Mouse (Mus musculus) limb, embryonic 14.5 days (tissue): Measurements from ENCODE around the gene Apex1. TPM values are rescaled to one million over a fixed set of nuclear protein-coding genes. Genes with fewer than 3 reads are reported as not detected.

Experiments used
- ATAC-seq: fragments of 200-750 bp; cut with Nextera tagmentation; 2 replicates; pipeline ENCODE4 v1.8.0; 2017; ENCODE audit warnings: low read depth, moderate number of reproducible peaks, moderate TSS enrichment; ENCODE audit not compliant: low FRiP score
- DNase-seq: peaks from one replicate; pipeline ENCODE4 v3.0.0-alpha.2; 2015; ENCODE audit warnings: low spot score
- H3K27ac ChIP-seq: fragments of 300-500 bp; sonication (generic); replicated peaks from 2 replicates; pipeline ENCODE4 v1.5.1; 2014; ENCODE audit warnings: low read depth, mild to moderate bottlenecking, low read length, moderate library complexity, mixed read lengths
- H3K27me3 ChIP-seq: fragments of 300-500 bp; sonication (generic); 2 replicates; pipeline ENCODE4 v1.6.1; 2014; ENCODE audit warnings: low read length, mixed read lengths; ENCODE audit not compliant: control insufficient read depth, insufficient read depth
- H3K36me3 ChIP-seq: fragments of 300-500 bp; sonication (generic); 2 replicates; pipeline ENCODE4 v1.6.1; 2014; ENCODE audit warnings: mild to moderate bottlenecking, low read length, moderate library complexity, mixed read lengths; ENCODE audit not compliant: control insufficient read depth, insufficient read depth
- H3K4me1 ChIP-seq: fragments of 300-500 bp; sonication (generic); 2 replicates; pipeline ENCODE4 v1.6.1; 2014; ENCODE audit warnings: antibody characterized with exemption, low read length, mixed read lengths; ENCODE audit not compliant: control insufficient read depth, insufficient read depth
- H3K4me2 ChIP-seq: fragments of 300-500 bp; sonication (generic); replicated peaks from 2 replicates; pipeline ENCODE4 v1.6.1; 2014; ENCODE audit warnings: low read depth, mild to moderate bottlenecking, low read length, moderate library complexity; ENCODE audit not compliant: severe bottlenecking
- H3K4me3 ChIP-seq: fragments of 300-500 bp; sonication (generic); replicated peaks from 2 replicates; pipeline ENCODE4 v1.5.1; 2014; ENCODE audit warnings: low read length
- H3K9ac ChIP-seq: fragments of 300-500 bp; sonication (generic); 2 replicates; pipeline ENCODE4 v1.6.1; 2014; ENCODE audit warnings: mild to moderate bottlenecking, low read depth, low read length, moderate library complexity; ENCODE audit not compliant: severe bottlenecking
- H3K9me3 ChIP-seq: fragments of 300-500 bp; sonication (generic); 2 replicates; pipeline ENCODE4 v1.6.1; 2016; ENCODE audit warnings: low read length; ENCODE audit not compliant: control insufficient read depth
- POLR2A ChIP-seq: fragments of 200-500 bp; IDR thresholded peaks from 2 replicates; pipeline ENCODE4 v1.8.0; 2012; ENCODE audit warnings: inconsistent platforms, mild to moderate bottlenecking, moderate library complexity, borderline replicate concordance; ENCODE audit not compliant: insufficient read depth, insufficient read length; ENCODE audit errors: extremely low read depth
- WGBS: fragments of 180-500 bp; shearing (Covaris S2); extraction: QIAGEN DNeasy Blood & Tissue Kit; methylation state at CpG from one replicate; pipeline ENCODE4 v1.1.7; 2014; 5-methylcytosine and 5-hydroxymethylcytosine counted together
- polyA plus RNA-seq, 2 experiments: library from polyadenylated mRNA; depleted of rRNA in 1 of 2; stranded (reverse) in 1 of 2; unstranded in 1 of 2; fragments of >200 nt; fragmentation: Nextera tagmentation in 1 of 2; extraction: Ambion mirVana in 1 of 2; gene quantifications; 2 replicates each; pipeline versions ENCODE4 v1.2.1 to v1.2.3; 2012 to 2014

Gene Apex1
- polyA plus RNA-seq, 2 experiments, result 143 to 219 TPM

DNA sequence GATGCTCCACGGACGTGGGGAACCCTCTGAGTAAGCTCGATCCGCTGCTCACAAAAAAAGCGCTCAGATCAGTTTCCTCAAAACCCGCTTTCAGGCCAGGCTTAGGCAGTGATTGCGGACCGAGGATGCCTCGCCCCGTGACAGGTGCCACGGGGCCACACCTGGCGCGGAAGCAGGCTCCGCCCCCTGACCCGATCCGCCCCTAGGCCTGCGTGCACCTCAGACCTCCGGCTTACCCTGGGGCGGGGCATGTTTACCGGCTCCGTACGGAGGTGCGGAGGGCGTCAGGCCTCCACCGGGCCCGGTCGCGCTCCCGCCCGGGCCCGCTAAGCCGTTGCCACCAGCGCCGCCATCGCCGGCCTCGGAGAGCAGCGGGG, 5.6 kb downstream of the Apex1 start:
- WGBS, result under 1% methylated on average over 26 of the region's 38 CpGs
- Histone ChIP-seq H3K4me1 (peaks cover 10% of the 10 kb centered on the region; the same call in 1 of the 2 replicates), H3K4me3 (peak overlapping the region; percentile 98), H3K27ac (peak overlapping the region; percentile 79), H3K36me3 (peaks cover 36% of the 10 kb centered on the region), H3K9ac (peak overlapping the region; percentile 95), H3K27me3 (no peaks in the 10 kb centered on the region), H3K4me2 (peak overlapping the region; percentile 73), H3K9me3 (no peaks in the 10 kb centered on the region)
- TF ChIP-seq POLR2A, result no peak
- DNase-seq (no peak), ATAC-seq (peak; percentile 11; the same call in 1 of the 2 replicates)

- Histone ChIP-seq H3K36me3 (peaks cover 36% of the 10 kb centered on the region), H3K27me3 (no peaks in the 10 kb centered on the region), H3K4me2 (peak within 1 kb of the TSS; percentile 73), H3K4me3 (peak within 1 kb of the TSS; percentile 98), H3K27ac (peak within 1 kb of the TSS; percentile 79), H3K9me3 (no peaks in the 10 kb centered on the region), H3K4me1 (peaks cover 8% of the 10 kb centered on the region; the same call in 1 of the 2 replicates), H3K9ac (peak within 1 kb of the TSS; percentile 95)
- peak; percentile 53; the same call in 1 of the 2 replicates for TF ChIP-seq POLR2A
- WGBS, result 2% methylated on average over 40 of the region's 68 CpGs
- ATAC-seq (peak; percentile 100), DNase-seq (peak; percentile 98)
These were observed 6.2 kb downstream of the Apex1 start, which contains the start of the genes Pip4p1 and Pnp for GRCm38 (mm10) chr14:50930754-50931492. Gene Pip4p1 (minus strand): TSS chr14:50930856. Gene Pnp (plus strand): TSS chr14:50931082.

GRCm38 (mm10) chr14:50931493-50932020, 6.8 kb downstream of the Apex1 start:
- Histone ChIP-seq H3K27ac (peak overlapping the region; percentile 71), H3K27me3 (no peaks in the 10 kb centered on the region), H3K4me3 (peak overlapping the region; percentile 98), H3K9ac (peak overlapping the region; percentile 47), H3K4me1 (0 out of 2 replicates have a peak, but pooled peaks cover 4% of the 10 kb centered on the region), H3K4me2 (peak overlapping the region; percentile 70), H3K36me3 (peaks cover 30% of the 10 kb centered on the region), H3K9me3 (no peaks in the 10 kb centered on the region)
- DNase-seq (no peak), ATAC-seq (no peak)
- no peak for TF ChIP-seq POLR2A
- WGBS, result 14% methylated on average over 12 of the region's 12 CpGs

DNA sequence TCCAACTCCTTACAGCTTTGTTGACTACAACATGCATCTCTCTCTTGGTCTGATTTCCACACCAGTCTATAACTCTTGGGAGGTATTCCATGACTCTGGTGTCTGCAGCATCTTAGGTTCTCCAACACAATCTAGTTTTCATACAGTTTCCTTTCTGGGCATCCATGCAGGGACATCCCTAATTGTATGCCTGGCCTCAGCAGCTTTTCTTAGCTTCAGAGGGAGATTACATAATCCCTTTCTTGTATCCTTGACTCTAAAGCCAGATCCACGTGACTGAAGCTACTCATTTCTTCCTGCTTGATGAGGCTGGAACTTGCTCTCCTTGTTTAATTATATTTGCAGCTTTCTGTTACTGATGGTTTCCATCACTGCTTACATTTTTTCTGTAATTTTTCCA, 11.9 kb downstream of the Apex1 start:
- Histone ChIP-seq H3K27ac (no peak overlapping the region), H3K27me3 (no peaks in the 10 kb centered on the region), H3K36me3 (no peaks in the 10 kb centered on the region), H3K4me3 (no peak overlapping the region), H3K9me3 (no peaks in the 10 kb centered on the region), H3K4me1 (no peaks in the 10 kb centered on the region), H3K9ac (no peak overlapping the region), H3K4me2 (no peak overlapping the region)
- WGBS, result 68% methylated on average over 1 of the region's 1 CpGs
- ATAC-seq (no peak), DNase-seq (no peak)
- no peak for TF ChIP-seq POLR2A

GRCm38 (mm10) chr14:50938119-50938908, 13.5 kb downstream of the Apex1 start:
- Histone ChIP-seq H3K27ac (no peak overlapping the region), H3K36me3 (no peaks in the 10 kb centered on the region), H3K9ac (no peak overlapping the region), H3K27me3 (no peaks in the 10 kb centered on the region), H3K4me2 (no peak overlapping the region), H3K4me1 (no peaks in the 10 kb centered on the region), H3K4me3 (no peak overlapping the region), H3K9me3 (no peaks in the 10 kb centered on the region)
- no peak for TF ChIP-seq POLR2A
- DNase-seq (no peak), ATAC-seq (no peak)
- WGBS, result 81% methylated on average over 3 of the region's 3 CpGs
